Mouse (Mus musculus): ENCODE data around the gene Syt13. TPM values are rescaled to one million over a fixed set of nuclear protein-coding genes. Genes with fewer than 3 reads are reported as not detected.

The Syt13 gene
- total and polyA plus RNA-seq, 3 experiments = 0.05 TPM; not detected in 2

- Histone ChIP-seq H3K36me3 (replicated peaks) (no peaks in the 10 kb centered on the region), H3K4me3 (ENCODE audit: low read depth, low read length) (no peak overlapping the region), H3K27me3 (ENCODE audit: insufficient read depth, low read length) (peaks cover 64% of the 10 kb centered on the region), H3K4me1 (ENCODE audit: insufficient read depth, low read depth, low read length) (peaks cover 23% of the 10 kb centered on the region), H3K9me3 (replicated peaks) (no peaks in the 10 kb centered on the region)
- TF ChIP-seq GATA2 (IDR thresholded peaks at IDR 0.05; ENCODE audit: borderline replicate concordance, low read depth, low read length) (no peak), TAL1 (conservative IDR thresholded peaks at IDR 0.05; ENCODE audit: low read depth, low read length) (no peak), CTCF (IDR thresholded peaks at IDR 0.05; ENCODE audit: low read depth, low read length) (no peak), GATA1 (IDR thresholded peaks at IDR 0.05; ENCODE audit: borderline replicate concordance, low read length) (no peak), POLR2AphosphoS5 (IDR thresholded peaks at IDR 0.05; ENCODE audit: insufficient replicate concordance, low read depth, low read length) (no peak)
- DNase-seq (ENCODE audit: low spot score) (no peak), ATAC-seq (ENCODE audit: extremely low read depth, insufficient number of reproducible peaks, low FRiP score, poor library complexity, severe bottlenecking) (no peak)
Observed at GRCm38 (mm10) chr2:92943406-92943805, 28.5 kb downstream of the Syt13 start.

- H3K4me1 ChIP-seq (ENCODE audit: insufficient read depth, low read depth, low read length) = peaks cover 31% of the 10 kb centered on the region
- no peak for ATAC-seq (ENCODE audit: extremely low read depth, insufficient number of reproducible peaks, low FRiP score, poor library complexity, severe bottlenecking)
- TF ChIP-seq GATA2 (IDR thresholded peaks at IDR 0.05; ENCODE audit: borderline replicate concordance, low read depth, low read length) = no peak
- no peak for TF ChIP-seq POLR2AphosphoS5 (IDR thresholded peaks at IDR 0.05; ENCODE audit: insufficient replicate concordance, low read depth, low read length)
- TF ChIP-seq TAL1 (conservative IDR thresholded peaks at IDR 0.05; ENCODE audit: low read depth, low read length) = no peak
- TF ChIP-seq GATA1 (IDR thresholded peaks at IDR 0.05; ENCODE audit: borderline replicate concordance, low read length) = no peak
- TF ChIP-seq CTCF (IDR thresholded peaks at IDR 0.05; ENCODE audit: low read depth, low read length) = no peak
- no peak for DNase-seq (ENCODE audit: low spot score)
- peaks cover 62% of the 10 kb centered on the region for H3K27me3 ChIP-seq (ENCODE audit: insufficient read depth, low read length)
- H3K36me3 ChIP-seq (replicated peaks) = no peaks in the 10 kb centered on the region
- no peaks in the 10 kb centered on the region for H3K9me3 ChIP-seq (replicated peaks)
- no peak overlapping the region for H3K4me3 ChIP-seq (ENCODE audit: low read depth, low read length)
Observed at GRCm38 (mm10) chr2:92944356-92944755, 29.5 kb downstream of the Syt13 start.

GRCm38 (mm10) chr2:92945125-92945746 is 30.3 kb downstream of the Syt13 start:
- Histone ChIP-seq H3K27me3 (ENCODE audit: insufficient read depth, low read length) (peaks cover 58% of the 10 kb centered on the region), H3K4me3 (ENCODE audit: low read depth, low read length) (no peak overlapping the region), H3K4me1 (ENCODE audit: insufficient read depth, low read depth, low read length) (peaks cover 31% of the 10 kb centered on the region), H3K9me3 (replicated peaks) (no peaks in the 10 kb centered on the region), H3K36me3 (replicated peaks) (no peaks in the 10 kb centered on the region)
- TF ChIP-seq GATA2 (IDR thresholded peaks at IDR 0.05; ENCODE audit: borderline replicate concordance, low read depth, low read length) (no peak), CTCF (IDR thresholded peaks at IDR 0.05; ENCODE audit: low read depth, low read length) (no peak), GATA1 (IDR thresholded peaks at IDR 0.05; ENCODE audit: borderline replicate concordance, low read length) (no peak), POLR2AphosphoS5 (IDR thresholded peaks at IDR 0.05; ENCODE audit: insufficient replicate concordance, low read depth, low read length) (no peak)
- ATAC-seq (ENCODE audit: extremely low read depth, insufficient number of reproducible peaks, low FRiP score, poor library complexity, severe bottlenecking) (no peak), DNase-seq (ENCODE audit: low spot score) (no peak)

- Histone ChIP-seq H3K27me3 (ENCODE audit: insufficient read depth, low read length) (peaks cover 56% of the 10 kb centered on the region), H3K9me3 (replicated peaks) (no peaks in the 10 kb centered on the region), H3K4me3 (ENCODE audit: low read depth, low read length) (no peak overlapping the region), H3K36me3 (replicated peaks) (no peaks in the 10 kb centered on the region), H3K4me1 (ENCODE audit: insufficient read depth, low read depth, low read length) (peaks cover 31% of the 10 kb centered on the region)
- TF ChIP-seq GATA1 (IDR thresholded peaks at IDR 0.05; ENCODE audit: borderline replicate concordance, low read length) = no peak
- TF ChIP-seq TAL1 (conservative IDR thresholded peaks at IDR 0.05; ENCODE audit: low read depth, low read length) = no peak
- TF ChIP-seq POLR2AphosphoS5 (IDR thresholded peaks at IDR 0.05; ENCODE audit: insufficient replicate concordance, low read depth, low read length) = no peak
- no peak for TF ChIP-seq CTCF (IDR thresholded peaks at IDR 0.05; ENCODE audit: low read depth, low read length)
- no peak for TF ChIP-seq GATA2 (IDR thresholded peaks at IDR 0.05; ENCODE audit: borderline replicate concordance, low read depth, low read length)
- ATAC-seq (ENCODE audit: extremely low read depth, insufficient number of reproducible peaks, low FRiP score, poor library complexity, severe bottlenecking) (no peak), DNase-seq (ENCODE audit: low spot score) (no peak)
Observed at GRCm38 (mm10) chr2:92945824-92946598, 31.1 kb downstream of the Syt13 start.

GRCm38 (mm10) chr2:92947981-92948698 is 33.2 kb downstream of the Syt13 start:
- H3K9me3 ChIP-seq (replicated peaks) = no peaks in the 10 kb centered on the region
- DNase-seq (ENCODE audit: low spot score) (no peak), ATAC-seq (ENCODE audit: extremely low read depth, insufficient number of reproducible peaks, low FRiP score, poor library complexity, severe bottlenecking) (no peak)
- peaks cover 50% of the 10 kb centered on the region for H3K27me3 ChIP-seq (ENCODE audit: insufficient read depth, low read length)
- TF ChIP-seq TAL1 (conservative IDR thresholded peaks at IDR 0.05; ENCODE audit: low read depth, low read length) = no peak
- no peak for TF ChIP-seq GATA2 (IDR thresholded peaks at IDR 0.05; ENCODE audit: borderline replicate concordance, low read depth, low read length)
- TF ChIP-seq GATA1 (IDR thresholded peaks at IDR 0.05; ENCODE audit: borderline replicate concordance, low read length) = no peak
- TF ChIP-seq POLR2AphosphoS5 (IDR thresholded peaks at IDR 0.05; ENCODE audit: insufficient replicate concordance, low read depth, low read length) = no peak
- no peak for TF ChIP-seq CTCF (IDR thresholded peaks at IDR 0.05; ENCODE audit: low read depth, low read length)
- no peaks in the 10 kb centered on the region for H3K36me3 ChIP-seq (replicated peaks)
- peaks cover 32% of the 10 kb centered on the region for H3K4me1 ChIP-seq (ENCODE audit: insufficient read depth, low read depth, low read length)
- H3K4me3 ChIP-seq (ENCODE audit: low read depth, low read length) = no peak overlapping the region
